Mouse (Mus musculus) hindlimb bud, embryonic 11.5 days (tissue): ENCODE measurements at regions not wholly inside any gene's neighbourhood (a gene's known extent, or its start where the extent isn't known, plus 50 kb on each side); places are given as distances from the start of the nearest gene placed in this dataset.

Source experiments
- DNase-seq: peaks from one replicate; pipeline ENCODE4 v3.0.0-alpha.2; 2012; ENCODE audit warnings: low read depth, low spot score; ENCODE audit errors: extremely low spot score

DNA sequence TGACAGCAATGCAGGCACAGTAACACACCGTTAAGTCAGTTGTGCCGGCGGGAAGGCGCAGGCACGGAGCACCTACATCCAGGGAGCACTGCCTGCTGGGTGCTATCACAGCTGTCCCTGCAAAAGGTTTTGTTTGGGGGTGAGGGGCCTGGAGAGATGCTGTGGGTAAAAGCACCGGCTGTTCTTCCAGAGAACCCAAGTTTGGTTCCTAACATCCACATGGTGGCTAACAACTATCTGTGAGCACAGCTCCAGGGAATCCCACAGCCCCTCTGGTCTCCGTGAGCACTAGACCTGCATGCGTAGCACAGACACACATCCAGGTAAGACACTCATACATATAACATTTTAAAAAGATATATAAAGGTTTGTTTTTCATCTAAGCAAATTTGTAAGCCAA is 72.0 kb upstream of the Slc38a4 start:
- no peak for DNase-seq

DNA sequence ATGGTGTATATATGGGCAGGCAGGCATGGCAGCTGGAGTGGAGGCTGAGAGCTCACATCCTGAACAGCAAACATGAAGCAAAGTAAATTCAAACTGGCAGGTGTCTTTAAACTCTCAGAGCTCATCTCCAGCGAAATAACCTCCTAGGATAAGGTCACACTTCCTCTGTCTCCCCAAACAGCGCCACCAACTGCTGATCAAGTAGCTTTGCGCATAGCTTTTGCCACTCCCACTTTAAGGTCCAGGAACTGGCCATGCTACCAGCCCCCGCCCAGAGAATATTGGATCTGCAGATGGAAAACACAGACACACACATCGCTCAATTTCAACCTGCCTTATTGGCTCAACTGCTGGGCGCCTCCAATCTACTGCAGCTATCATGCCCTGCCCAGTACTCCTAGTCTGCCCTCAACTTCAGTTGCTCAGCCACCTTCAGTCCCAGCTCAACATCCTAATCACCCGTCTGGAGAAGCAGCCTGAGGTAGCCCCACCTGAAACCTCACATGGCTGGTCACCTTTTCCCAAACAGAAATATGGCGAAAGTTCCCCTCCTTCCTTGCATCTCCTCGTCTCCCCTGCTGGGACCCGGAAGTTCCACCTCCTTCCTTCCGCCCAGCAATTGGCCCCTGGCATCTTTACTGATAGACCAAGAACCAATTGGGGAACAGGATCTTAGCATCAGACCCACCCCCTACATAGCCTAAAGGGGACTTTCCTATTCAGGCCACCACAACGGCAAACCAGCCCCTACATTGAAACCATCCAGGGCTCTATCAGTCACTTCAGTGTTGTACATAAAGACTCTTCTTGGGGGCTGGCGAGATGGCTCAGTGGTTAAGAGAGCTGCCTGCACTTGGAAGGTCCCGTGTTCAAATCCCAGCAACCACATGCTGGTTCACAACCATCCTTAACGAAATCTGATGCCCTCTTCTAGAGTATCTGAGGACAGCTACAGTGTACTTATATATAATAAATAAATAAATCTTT is 70.4 kb upstream of the Slc38a4 start:
- DNase-seq, result no peak

DNA sequence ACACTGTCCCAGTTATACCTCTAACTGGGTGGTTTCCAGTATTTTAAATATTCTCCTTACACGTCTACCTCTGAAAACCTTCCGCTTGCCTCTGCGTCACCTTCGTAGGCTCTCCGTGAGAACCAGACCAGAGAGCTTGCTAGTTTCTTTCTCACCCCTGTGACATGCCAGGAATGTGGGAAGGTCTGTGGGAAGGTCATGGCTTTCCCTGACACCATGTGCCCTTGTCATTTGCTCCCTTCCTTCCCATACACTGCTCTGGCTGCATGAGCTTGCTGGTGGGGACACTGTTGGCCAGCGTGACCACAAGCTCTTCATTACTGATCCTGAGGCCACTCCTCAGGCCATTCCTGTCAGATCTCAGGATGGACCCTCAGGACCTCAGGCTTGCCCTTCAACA is 66.5 kb upstream of the Slc38a4 start:
- no peak for DNase-seq

DNA sequence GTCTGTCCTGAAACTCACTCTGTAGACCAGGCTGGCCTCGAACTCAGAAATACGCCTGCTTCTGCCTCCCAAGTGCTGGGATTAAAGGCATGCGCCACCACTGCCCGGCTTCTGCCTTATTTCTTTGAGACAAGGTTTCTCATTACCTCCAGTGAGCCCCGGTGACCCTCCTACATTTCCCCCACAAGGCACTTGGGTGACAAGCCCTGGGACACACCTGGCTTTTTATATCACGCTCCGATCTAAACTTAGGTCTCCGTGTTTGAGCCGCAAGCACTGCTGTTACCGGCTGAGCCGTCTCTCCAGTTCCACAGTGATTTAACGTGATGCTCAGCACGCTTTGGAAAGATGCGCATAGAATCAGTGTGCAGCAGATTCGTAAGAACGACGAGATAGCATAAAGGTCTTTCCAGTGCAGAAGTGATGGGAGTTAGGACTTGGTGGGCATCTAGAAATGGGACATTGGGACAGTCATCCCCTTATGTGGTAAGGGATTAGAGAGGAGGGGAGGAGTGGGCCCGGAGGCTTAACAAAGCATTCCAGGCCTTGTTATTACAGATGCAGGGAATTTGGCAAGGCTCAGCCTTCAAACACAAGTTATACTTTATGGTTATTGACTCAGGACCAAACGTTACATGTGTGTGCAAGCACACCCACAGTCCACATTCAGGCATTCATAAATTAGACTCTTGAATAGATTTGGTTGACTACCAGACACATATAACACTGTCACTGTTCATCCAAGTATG is 56.9 kb upstream of the Slc38a4 start:
- DNase-seq, result no peak

DNA sequence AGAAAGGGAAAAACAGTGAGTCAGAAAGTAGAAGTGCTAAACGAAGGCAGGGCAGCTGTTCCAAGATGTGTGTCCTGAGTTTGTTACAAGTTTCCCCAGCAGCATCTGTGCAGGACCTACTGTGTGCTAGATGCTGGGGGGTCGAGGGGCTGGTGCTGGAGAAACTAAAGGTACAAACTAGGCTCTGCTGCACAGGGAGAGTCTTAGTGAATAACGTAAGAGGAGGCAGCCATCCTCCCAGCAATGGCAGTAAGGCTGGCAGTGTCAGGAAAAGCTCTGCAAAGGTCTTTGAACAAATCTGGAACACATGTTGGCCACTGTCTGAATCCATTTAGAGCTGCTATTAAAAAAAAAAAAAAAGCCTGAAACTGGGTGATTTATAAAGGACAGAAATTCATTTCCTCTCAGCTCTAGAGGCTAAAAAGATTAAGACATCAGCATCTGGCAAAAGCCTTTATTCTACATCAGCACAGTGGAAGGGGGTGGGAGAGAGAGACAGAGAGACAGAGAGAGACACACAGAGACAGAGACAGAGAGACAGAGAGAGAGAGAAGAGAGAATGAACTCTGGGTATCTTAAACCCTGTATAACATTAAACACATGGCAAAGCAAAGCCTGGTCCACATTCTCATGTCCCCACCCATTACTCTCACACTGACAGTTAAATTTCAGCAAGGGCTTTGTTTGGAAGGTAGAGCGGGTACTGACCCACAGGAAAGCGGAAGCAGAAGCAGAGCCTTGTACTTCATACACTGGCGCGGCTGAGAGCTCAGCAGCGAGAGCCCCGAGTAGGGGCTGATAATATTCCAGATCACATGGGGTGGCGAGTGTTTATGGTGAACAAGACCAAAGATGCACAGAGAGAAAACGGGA is 55.8 kb upstream of the Slc38a4 start:
- peak; percentile 74 for DNase-seq

DNA sequence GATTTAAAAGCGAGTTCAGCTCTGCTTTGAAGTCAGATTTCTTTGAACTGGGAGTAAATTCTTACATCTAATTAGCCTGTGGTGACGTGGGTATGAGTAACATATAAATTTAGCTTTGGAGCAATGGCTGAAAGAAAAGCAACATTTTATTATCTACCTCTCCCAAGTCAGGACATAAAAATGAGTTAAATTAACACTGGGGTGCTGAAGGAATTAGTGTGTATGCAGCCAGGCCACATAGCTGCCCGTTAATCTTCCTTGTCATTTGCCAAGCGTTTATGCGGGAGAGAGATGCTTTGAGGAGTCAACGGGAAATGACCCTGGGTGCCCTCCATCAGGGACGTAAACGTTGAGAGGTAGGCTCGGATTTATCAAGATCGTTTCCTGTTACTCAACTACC is 52.0 kb upstream of the Slc38a4 start:
- peak; percentile 66 for DNase-seq

DNA sequence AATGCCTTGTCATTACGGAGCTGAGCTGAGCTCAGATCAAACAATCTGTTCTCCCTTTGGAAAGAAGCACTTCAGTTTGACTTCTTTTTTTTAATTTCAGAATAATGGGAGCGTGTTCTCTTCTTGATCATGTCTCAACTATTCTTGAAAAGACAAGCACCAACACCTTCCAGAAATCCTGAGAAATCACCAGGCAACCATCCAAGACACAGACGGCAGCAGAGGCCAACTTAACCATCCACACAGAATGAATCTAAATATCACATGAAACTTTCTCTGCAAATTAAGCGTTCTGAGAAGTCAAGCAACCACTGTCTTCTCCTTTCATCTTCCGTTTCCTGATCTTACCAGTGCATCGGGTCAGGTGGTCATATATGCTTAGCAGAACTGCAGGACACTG is 50.8 kb upstream of the Slc38a4 start:
- DNase-seq, result no peak
